Comparison of ENCODE assay signal across 18 mouse cellular contexts in genomic region chr19:38758056-38758455, GRCm38 (mm10).
DNase-seq lines count a peak whose midpoint lies in the region; ATAC-seq and TF ChIP-seq lines count a peak whose summit lies in the region.
"Had no signal": no experiment of that assay in that cellular context is flagged by ENCODE, and none has a peak within 500 bp of the region (broad histone marks: within the 10 kb centered on the region; RNA-seq: fewer than 3 reads in every experiment).

No protein-coding gene starts in this region.

- WGBS in heart, embryonic 16.5 days = 61% methylated on average over 5 of the region's 5 CpGs
- WGBS in stomach, embryonic 15.5 days = 63% methylated on average over 5 of the region's 5 CpGs
- WGBS in stomach, postnatal 0 days = 53% methylated on average over 5 of the region's 5 CpGs

- H3K4me2 ChIP-seq in heart, embryonic 16.5 days (ENCODE audit: low read depth, low read length) = no peak overlapping the region
- H3K4me2 ChIP-seq in stomach, embryonic 15.5 days = no peak overlapping the region
- no peak overlapping the region for H3K4me2 ChIP-seq in stomach, postnatal 0 days (replicated peaks; ENCODE audit: low read depth)
- H3K4me2 ChIP-seq: embryonic facial prominence, embryonic 13.5 days; forebrain, embryonic 15.5 days; heart, embryonic 15.5 days; midbrain, embryonic 11.5 days had no signal

- ATAC-seq in heart, embryonic 16.5 days (replicated peaks; ENCODE audit: extremely low read depth, insufficient read depth, low FRiP score) = no peak
- no peak for ATAC-seq in stomach, embryonic 15.5 days (ENCODE audit: insufficient read depth, low FRiP score, low read depth)
- ATAC-seq in stomach, postnatal 0 days (ENCODE audit: low FRiP score, low TSS enrichment) = no peak
- ATAC-seq: forebrain, embryonic 15.5 days; hindbrain, postnatal 0 days had no signal

- peaks cover 16% of the 10 kb centered on the region for H3K4me1 ChIP-seq in heart, embryonic 16.5 days (ENCODE audit: control insufficient read depth, insufficient read depth, low read length)
- no peaks in the 10 kb centered on the region for H3K4me1 ChIP-seq in stomach, embryonic 15.5 days
- H3K4me1 ChIP-seq in stomach, postnatal 0 days (replicated peaks; ENCODE audit: control insufficient read depth, insufficient read depth) = no peaks in the 10 kb centered on the region
- H3K4me1 ChIP-seq: forebrain, embryonic 15.5 days had no signal

- no peak overlapping the region for H3K4me3 ChIP-seq in heart, embryonic 16.5 days (ENCODE audit: low read length)
- no peak overlapping the region for H3K4me3 ChIP-seq in stomach, embryonic 15.5 days (replicated peaks)
- H3K4me3 ChIP-seq in stomach, postnatal 0 days (ENCODE audit: low read depth, low read length) = no peak overlapping the region
- H3K4me3 ChIP-seq: embryonic facial prominence, embryonic 13.5 days; forebrain, embryonic 15.5 days; heart, embryonic 15.5 days had no signal

- no peak for DNase-seq in heart, postnatal 14 days
- DNase-seq in stomach, postnatal 0 days (ENCODE audit: low spot score) = no peak
- DNase-seq in R1 (ENCODE audit: low read depth, low spot score) = peak; percentile 85
- DNase-seq in adrenal gland, postnatal 25 days = no peak
- no peak for DNase-seq in embryo, embryonic 9.5 days (ENCODE audit: extremely low spot score)
- DNase-seq: cerebellum, adult 11-12 months; cerebellum, postnatal 10 days; gastrocnemius, postnatal 10 days; kidney, adult 9 months; layer of hippocampus, adult 9-11 months; thymus, postnatal 25 days had no signal

- H3K36me3 ChIP-seq in heart, embryonic 16.5 days (ENCODE audit: control insufficient read depth, insufficient read depth) = peaks cover 3% of the 10 kb centered on the region; the same call in 1 of the 2 replicates
- H3K36me3 ChIP-seq in stomach, embryonic 15.5 days = no peaks in the 10 kb centered on the region
- H3K36me3 ChIP-seq in stomach, postnatal 0 days (ENCODE audit: control insufficient read depth, insufficient read depth, low read length) = no peaks in the 10 kb centered on the region
- H3K36me3 ChIP-seq: embryonic facial prominence, embryonic 13.5 days; forebrain, embryonic 15.5 days had no signal

- intact Hi-C loops in heart, postnatal 14 days (cut with DNase I) = no loop called here

- H3K9me3 ChIP-seq in heart, embryonic 16.5 days (replicated peaks; ENCODE audit: control insufficient read depth, low read length) = no peaks in the 10 kb centered on the region
- H3K9me3 ChIP-seq in stomach, embryonic 15.5 days = no peaks in the 10 kb centered on the region
- no peaks in the 10 kb centered on the region for H3K9me3 ChIP-seq in stomach, postnatal 0 days (ENCODE audit: control insufficient read depth, low read length)
- H3K9me3 ChIP-seq: embryonic facial prominence, embryonic 13.5 days; forebrain, embryonic 15.5 days; heart, embryonic 15.5 days had no signal

- H3K27me3 ChIP-seq in heart, embryonic 16.5 days (ENCODE audit: control insufficient read depth, insufficient read depth, low read length) = no peaks in the 10 kb centered on the region
- no peaks in the 10 kb centered on the region for H3K27me3 ChIP-seq in stomach, embryonic 15.5 days (replicated peaks)
- no peaks in the 10 kb centered on the region for H3K27me3 ChIP-seq in stomach, postnatal 0 days (ENCODE audit: control insufficient read depth, insufficient read depth, low read length)
- H3K27me3 ChIP-seq: embryonic facial prominence, embryonic 13.5 days; forebrain, embryonic 15.5 days; heart, embryonic 15.5 days had no signal

- no peak for TF ChIP-seq CTCF in stomach, postnatal 0 days (IDR thresholded peaks at IDR 0.05; ENCODE audit: low read depth)

- no peak for TF ChIP-seq EP300 in stomach, postnatal 0 days (optimal IDR thresholded peaks at IDR 0.05)

- H3K27ac ChIP-seq in heart, embryonic 16.5 days (ENCODE audit: low read length) = peak overlapping the region; percentile 27
- 0 out of 2 replicates have a peak overlapping the region, but pooled peaks have one; percentile 3 for H3K27ac ChIP-seq in stomach, embryonic 15.5 days
- no peak overlapping the region for H3K27ac ChIP-seq in stomach, postnatal 0 days (replicated peaks)
- H3K27ac ChIP-seq: embryonic facial prominence, embryonic 13.5 days; forebrain, embryonic 15.5 days; heart, embryonic 15.5 days; hindbrain, postnatal 0 days had no signal

- no peak overlapping the region for H3K9ac ChIP-seq in heart, embryonic 16.5 days (ENCODE audit: low read length)
- no peak overlapping the region for H3K9ac ChIP-seq in stomach, embryonic 15.5 days
- H3K9ac ChIP-seq in stomach, postnatal 0 days (ENCODE audit: low read length) = no peak overlapping the region
- H3K9ac ChIP-seq: embryonic facial prominence, embryonic 13.5 days; forebrain, embryonic 15.5 days; heart, embryonic 15.5 days had no signal
